Mouse (Mus musculus) stomach, postnatal 0 days (tissue): ENCODE data around the gene Irak2.

Experiments used
- CTCF ChIP-seq: IDR thresholded peaks from 2 replicates; pipeline ENCODE4 v1.5.1; 2016; ENCODE audit warnings: antibody characterized with exemption, low read depth, mild to moderate bottlenecking, moderate library complexity
- EP300 ChIP-seq: optimal IDR thresholded peaks from 2 replicates; pipeline ENCODE3; 2016; ENCODE audit warnings: antibody characterized with exemption

DNA sequence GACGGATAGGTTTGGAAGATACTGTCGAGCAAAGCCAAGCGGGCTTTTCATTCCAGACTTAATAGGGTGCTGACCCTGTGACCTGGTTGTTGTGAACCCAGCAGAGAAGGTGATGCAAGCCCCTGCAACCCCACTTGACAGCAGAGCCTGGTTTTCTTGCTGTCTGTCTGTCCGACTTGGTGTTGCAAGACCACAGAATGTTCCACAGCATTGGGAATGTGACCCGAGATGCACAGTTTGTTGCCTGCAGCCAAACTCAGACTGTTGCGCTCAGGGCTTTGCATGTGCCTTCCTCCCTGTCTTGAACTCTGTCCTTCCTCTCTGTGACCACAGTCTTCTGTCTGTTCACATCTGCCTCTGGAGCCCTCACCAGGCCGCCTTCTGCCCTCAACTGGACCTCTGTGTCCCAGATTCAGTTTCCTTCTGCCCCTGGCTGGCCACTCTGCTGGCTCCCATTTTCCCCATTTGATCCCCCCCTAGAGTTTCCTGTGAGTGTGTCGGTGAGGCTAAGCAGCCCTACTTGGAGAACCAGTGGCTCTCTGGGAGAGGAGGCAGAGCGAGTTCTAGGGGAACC is 41.8 kb downstream of the Irak2 start:
- TF ChIP-seq CTCF (no peak), EP300 (no peak)
